Mouse (Mus musculus) forebrain, embryonic 12.5 days (tissue): ENCODE results near the gene Ubtd2. TPM values are rescaled to one million over a fixed set of nuclear protein-coding genes. Genes with fewer than 3 reads are reported as not detected.

Source experiments
- ATAC-seq: fragments of 200-750 bp; cut with Nextera tagmentation; 2 replicates; pipeline ENCODE4 v1.8.0; 2017; ENCODE audit warnings: moderate TSS enrichment; ENCODE audit not compliant: low FRiP score
- H3K27ac ChIP-seq: fragments of 300-500 bp; sonication (generic); 2 replicates; pipeline ENCODE4 v1.5.1; 2016; ENCODE audit warnings: mild to moderate bottlenecking
- H3K27me3 ChIP-seq: fragments of 300-500 bp; sonication (generic); 2 replicates; pipeline ENCODE4 v1.6.1; 2016; ENCODE audit warnings: mild to moderate bottlenecking
- H3K36me3 ChIP-seq: fragments of 300-500 bp; sonication (generic); replicated peaks from 2 replicates; pipeline ENCODE4 v1.6.1; 2016; ENCODE audit warnings: mild to moderate bottlenecking
- H3K4me1 ChIP-seq: fragments of 300-500 bp; sonication (generic); 2 replicates; pipeline ENCODE4 v1.6.1; 2016
- H3K4me2 ChIP-seq: fragments of 300-500 bp; sonication (generic); 2 replicates; pipeline ENCODE4 v1.6.1; 2016; ENCODE audit warnings: mild to moderate bottlenecking, moderate library complexity
- H3K4me3 ChIP-seq: fragments of 300-500 bp; sonication (generic); replicated peaks from 2 replicates; pipeline ENCODE4 v1.5.1; 2016; ENCODE audit warnings: mild to moderate bottlenecking
- H3K9ac ChIP-seq: fragments of 300-500 bp; sonication (generic); 2 replicates; pipeline ENCODE4 v1.6.1; 2016; ENCODE audit warnings: mild to moderate bottlenecking
- H3K9me3 ChIP-seq: fragments of 300-500 bp; sonication (generic); 2 replicates; pipeline ENCODE4 v1.6.1; 2016
- WGBS: fragments of 180-500 bp; shearing (Covaris S2); methylation state at CpG from one replicate; pipeline ENCODE4 v1.1.7; 2016; 5-methylcytosine and 5-hydroxymethylcytosine counted together
- polyA plus RNA-seq: library from polyadenylated mRNA; unstranded; fragments of >200 nt; fragmentation: Nextera tagmentation; extraction: Ambion mirVana; gene quantifications from 2 replicates; pipeline ENCODE4 v1.2.1, GENCODE M21; 2016

Ubtd2 gene
- polyA plus RNA-seq = 68.3 and 72.7 TPM in 2 replicates

DNA sequence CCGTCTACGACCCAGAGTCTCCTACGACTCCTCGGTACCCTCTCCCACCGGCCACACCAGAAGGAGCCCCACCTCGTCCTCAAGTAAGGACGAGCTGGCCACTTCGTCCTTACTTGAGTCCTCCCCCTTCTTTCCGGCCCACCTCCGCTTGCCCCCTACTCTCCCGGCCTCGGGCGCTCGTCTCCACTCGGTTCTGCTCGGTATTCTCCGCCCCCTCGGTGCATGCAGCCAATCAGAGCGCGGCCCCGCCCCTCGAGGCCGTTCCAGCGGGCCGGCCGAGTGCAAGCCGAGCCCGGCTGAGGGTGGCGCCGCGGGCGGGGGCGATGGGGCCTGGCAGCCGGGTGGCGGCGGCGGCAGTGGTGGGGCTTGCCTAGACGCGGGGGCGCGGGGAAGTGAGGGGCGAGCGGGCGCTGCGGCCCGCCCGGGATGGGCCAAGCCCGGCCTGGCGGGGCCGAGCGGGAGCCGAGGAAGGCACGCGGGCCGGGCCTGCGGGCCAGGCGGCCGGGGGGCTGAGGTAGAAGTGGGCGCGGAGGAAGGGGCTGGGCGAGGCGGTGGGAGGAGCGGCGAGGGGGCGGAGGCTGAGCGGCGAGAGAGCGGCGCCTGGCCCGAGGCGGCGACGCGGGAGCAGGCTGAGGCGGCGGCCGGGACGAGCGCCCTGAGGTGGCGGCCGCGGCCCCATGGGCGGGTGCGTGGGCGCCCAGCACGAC is at the start of gene Ubtd2:
Ubtd2 (plus strand) TSS at position 571 of the 707 bp plus-strand sequence.
- peak; percentile 98 for ATAC-seq
- Histone ChIP-seq H3K4me2 (peak within 1 kb of the TSS; percentile 92), H3K4me1 (peaks cover 20% of the 10 kb centered on the region), H3K9ac (peak within 1 kb of the TSS; percentile 88), H3K4me3 (peak within 1 kb of the TSS; percentile 79), H3K36me3 (no peaks in the 10 kb centered on the region), H3K27me3 (peaks cover 13% of the 10 kb centered on the region), H3K9me3 (no peaks in the 10 kb centered on the region), H3K27ac (peak within 1 kb of the TSS; percentile 98)
- under 1% methylated on average over 79 of the region's 86 CpGs for WGBS

DNA sequence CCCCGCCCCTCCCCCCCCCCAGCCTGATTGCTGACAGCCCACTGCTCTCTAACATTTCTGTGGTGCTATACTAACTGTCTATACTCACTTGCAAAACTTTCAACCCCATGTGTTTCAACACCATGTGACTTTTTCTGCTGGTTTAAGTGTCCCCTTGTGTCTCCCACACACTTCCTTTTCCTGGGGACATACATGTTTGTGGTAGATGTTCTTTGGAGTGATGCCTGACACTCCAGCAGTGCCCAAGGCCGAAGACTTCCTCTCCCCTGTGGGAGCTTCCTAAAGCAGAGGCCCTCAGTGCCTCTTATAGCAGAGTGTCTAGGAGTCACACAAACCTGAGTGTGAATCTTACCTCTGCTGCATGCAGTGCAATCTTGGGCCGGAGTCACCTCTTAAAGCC is 47.3 kb upstream of the Ubtd2 start:
- no peaks in the 10 kb centered on the region for H3K27me3 ChIP-seq
- peaks cover 75% of the 10 kb centered on the region for H3K36me3 ChIP-seq
- ATAC-seq = no peak
- no peak overlapping the region for H3K9ac ChIP-seq
- H3K4me3 ChIP-seq = no peak overlapping the region
- no peaks in the 10 kb centered on the region for H3K9me3 ChIP-seq
- H3K4me1 ChIP-seq = peaks cover 5% of the 10 kb centered on the region; the same call in 1 of the 2 replicates
- no peak overlapping the region for H3K27ac ChIP-seq
- 77% methylated on average over 3 of the region's 3 CpGs for WGBS
- H3K4me2 ChIP-seq = no peak overlapping the region

DNA sequence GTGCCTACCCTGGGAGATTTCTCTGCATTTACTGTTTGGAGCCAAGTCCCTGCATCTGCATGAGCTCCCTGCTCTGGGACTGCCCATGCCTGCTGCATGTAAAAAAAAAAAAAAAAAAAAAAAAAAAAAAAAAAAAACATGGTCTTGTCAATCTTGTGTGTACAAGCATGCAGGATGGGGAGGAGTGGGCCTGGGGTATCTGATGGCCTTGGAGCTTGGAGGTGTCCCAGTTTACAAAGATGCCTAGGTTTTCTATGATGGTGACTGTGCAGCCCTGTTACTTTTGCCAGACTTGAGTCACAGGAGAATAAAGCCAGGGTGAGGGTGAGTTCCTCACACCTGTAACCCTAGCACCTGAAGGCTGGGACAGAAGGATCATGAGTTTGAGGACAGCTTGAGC is 46.1 kb upstream of the Ubtd2 start:
- Histone ChIP-seq H3K4me3 (no peak overlapping the region), H3K27me3 (no peaks in the 10 kb centered on the region), H3K36me3 (peaks cover 81% of the 10 kb centered on the region), H3K4me2 (no peak overlapping the region), H3K9ac (no peak overlapping the region), H3K27ac (no peak overlapping the region), H3K4me1 (peaks cover 5% of the 10 kb centered on the region; the same call in 1 of the 2 replicates), H3K9me3 (no peaks in the 10 kb centered on the region)
- no peak for ATAC-seq

GRCm38 (mm10) chr11:32409823-32410562 is 45.2 kb upstream of the Ubtd2 start:
- ATAC-seq = no peak
- Histone ChIP-seq H3K4me2 (no peak overlapping the region), H3K27me3 (no peaks in the 10 kb centered on the region), H3K4me3 (no peak overlapping the region), H3K9me3 (no peaks in the 10 kb centered on the region), H3K9ac (no peak overlapping the region), H3K36me3 (peaks cover 83% of the 10 kb centered on the region), H3K27ac (no peak overlapping the region), H3K4me1 (peaks cover 4% of the 10 kb centered on the region; the same call in 1 of the 2 replicates)
- 91% methylated on average over 11 of the region's 11 CpGs for WGBS

- no peaks in the 10 kb centered on the region for H3K9me3 ChIP-seq
- H3K4me2 ChIP-seq = no peak overlapping the region
- peaks cover 88% of the 10 kb centered on the region for H3K36me3 ChIP-seq
- WGBS = 92% methylated on average over 5 of the region's 5 CpGs
- H3K4me3 ChIP-seq = no peak overlapping the region
- no peak overlapping the region for H3K27ac ChIP-seq
- ATAC-seq = no peak
- no peak overlapping the region for H3K9ac ChIP-seq
- H3K27me3 ChIP-seq = no peaks in the 10 kb centered on the region
- no peaks in the 10 kb centered on the region for H3K4me1 ChIP-seq
These were observed 35.2 kb upstream of the Ubtd2 start for GRCm38 (mm10) chr11:32420001-32420400.

GRCm38 (mm10) chr11:32423311-32423710 is 31.9 kb upstream of the Ubtd2 start:
- H3K27ac ChIP-seq = no peak overlapping the region
- no peak overlapping the region for H3K9ac ChIP-seq
- no peak overlapping the region for H3K4me2 ChIP-seq
- WGBS = 88% methylated on average over 12 of the region's 12 CpGs
- no peak for ATAC-seq
- H3K36me3 ChIP-seq = peaks cover 66% of the 10 kb centered on the region
- H3K4me3 ChIP-seq = no peak overlapping the region
- H3K9me3 ChIP-seq = no peaks in the 10 kb centered on the region
- no peaks in the 10 kb centered on the region for H3K4me1 ChIP-seq
- no peaks in the 10 kb centered on the region for H3K27me3 ChIP-seq

- 87% methylated on average over 4 of the region's 4 CpGs for WGBS
- Histone ChIP-seq H3K4me3 (no peak overlapping the region), H3K9ac (no peak overlapping the region), H3K27ac (no peak overlapping the region), H3K4me2 (no peak overlapping the region), H3K27me3 (no peaks in the 10 kb centered on the region), H3K9me3 (no peaks in the 10 kb centered on the region), H3K36me3 (peaks cover 58% of the 10 kb centered on the region), H3K4me1 (no peaks in the 10 kb centered on the region)
- no peak for ATAC-seq
These were observed 30.6 kb upstream of the Ubtd2 start for GRCm38 (mm10) chr11:32424600-32424999.

DNA sequence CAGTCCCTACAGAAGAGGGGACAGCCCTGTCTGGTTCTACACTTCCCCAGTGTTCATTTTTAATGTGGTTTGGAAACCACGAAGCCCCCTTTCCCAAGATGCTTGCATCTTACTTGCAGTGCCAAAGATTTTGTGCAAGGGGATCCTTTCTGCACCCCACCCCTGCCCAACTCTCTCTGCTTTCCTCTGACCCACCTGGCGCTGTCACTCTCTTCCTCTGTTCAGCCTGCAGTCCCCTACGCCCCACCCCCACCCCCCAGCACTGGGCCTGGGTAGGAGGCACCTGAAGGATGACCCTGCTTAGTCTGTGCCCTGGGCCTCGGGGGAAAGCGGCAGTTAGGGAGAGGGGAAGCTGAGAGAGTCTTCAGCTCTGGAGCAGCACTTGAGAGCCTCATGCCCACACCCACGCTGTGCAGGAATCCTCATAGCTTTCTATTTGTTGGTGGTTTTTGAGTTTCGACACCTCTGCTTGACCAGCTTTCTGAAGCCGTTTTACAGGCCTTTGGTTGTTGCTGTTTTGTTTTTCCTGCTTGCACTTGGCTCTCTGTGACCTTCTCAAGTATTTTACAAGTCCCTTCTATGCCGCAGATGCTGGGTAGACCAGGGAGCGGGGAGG is 30.0 kb upstream of the Ubtd2 start:
- 72% methylated on average over 10 of the region's 10 CpGs for WGBS
- H3K4me2 ChIP-seq = no peak overlapping the region

GRCm38 (mm10) chr11:32427537-32427936 is 27.6 kb upstream of the Ubtd2 start:
- Histone ChIP-seq H3K4me2 (no peak overlapping the region), H3K4me3 (no peak overlapping the region), H3K36me3 (peaks cover 32% of the 10 kb centered on the region), H3K9ac (no peak overlapping the region), H3K9me3 (no peaks in the 10 kb centered on the region), H3K27ac (no peak overlapping the region), H3K4me1 (no peaks in the 10 kb centered on the region), H3K27me3 (no peaks in the 10 kb centered on the region)
- ATAC-seq = no peak
- 89% methylated on average over 7 of the region's 7 CpGs for WGBS

More for the DNA sequence above, 30.0 kb upstream of the Ubtd2 start:
- H3K27ac ChIP-seq = no peak overlapping the region
- H3K4me1 ChIP-seq = no peaks in the 10 kb centered on the region
- H3K9ac ChIP-seq = no peak overlapping the region
- no peak for ATAC-seq
- H3K36me3 ChIP-seq = peaks cover 52% of the 10 kb centered on the region
- no peaks in the 10 kb centered on the region for H3K9me3 ChIP-seq
- H3K4me3 ChIP-seq = no peak overlapping the region
- H3K27me3 ChIP-seq = no peaks in the 10 kb centered on the region

DNA sequence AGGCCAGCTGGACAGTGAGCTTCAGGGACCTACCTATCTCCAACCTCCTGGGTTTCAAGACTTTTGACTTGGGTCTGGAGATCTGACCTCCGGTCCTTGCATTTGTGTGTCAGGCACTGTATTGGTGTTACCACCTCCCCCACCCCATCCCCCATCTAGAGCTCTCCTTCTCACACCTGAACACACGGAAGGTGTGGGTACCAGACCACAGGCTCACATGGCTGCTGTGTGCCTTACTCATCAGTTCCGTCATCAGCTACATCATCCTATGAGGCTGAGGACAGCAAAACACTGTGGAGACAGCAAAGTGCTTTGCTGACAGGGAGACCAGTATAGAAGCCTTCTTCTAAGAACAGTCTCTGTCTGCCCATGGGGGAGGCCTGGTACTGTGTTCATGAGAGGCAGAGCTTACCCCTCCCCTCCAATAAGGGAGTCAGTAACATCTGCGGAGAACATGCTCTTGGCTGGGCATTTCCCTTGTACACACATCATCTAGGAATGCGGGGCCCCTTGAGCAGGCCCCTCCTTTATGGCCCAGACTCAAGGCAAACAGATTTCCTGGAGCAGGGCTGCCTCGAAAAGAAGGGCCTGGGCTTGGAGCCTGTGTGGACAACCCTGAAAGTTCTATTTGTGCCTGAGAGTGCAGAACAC is 19.6 kb upstream of the Ubtd2 start:
- ATAC-seq = no peak
- WGBS = 77% methylated on average over 6 of the region's 6 CpGs
- Histone ChIP-seq H3K4me3 (no peak overlapping the region), H3K9me3 (no peaks in the 10 kb centered on the region), H3K9ac (no peak overlapping the region), H3K27me3 (no peaks in the 10 kb centered on the region), H3K4me2 (no peak overlapping the region), H3K4me1 (no peaks in the 10 kb centered on the region), H3K36me3 (no peaks in the 10 kb centered on the region), H3K27ac (no peak overlapping the region)

DNA sequence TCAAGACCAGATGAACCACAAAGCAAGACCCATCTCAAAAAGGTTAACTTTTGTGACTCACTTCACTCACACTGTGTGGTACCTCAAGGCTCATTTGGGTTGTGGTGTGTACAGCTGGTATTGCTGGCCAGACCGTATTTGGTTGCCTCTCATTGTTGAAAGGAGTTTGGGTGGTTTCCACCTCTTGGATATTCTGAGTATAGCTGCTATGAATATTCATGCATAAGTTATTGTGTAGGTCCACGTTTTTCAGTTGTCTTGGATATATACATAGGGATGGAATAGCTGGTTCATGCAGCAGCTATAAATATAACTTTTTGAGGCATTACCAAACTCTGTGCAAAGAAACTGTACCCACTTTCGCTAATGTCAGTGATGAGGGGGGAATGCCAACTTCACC is 12.6 kb upstream of the Ubtd2 start:
- Histone ChIP-seq H3K27me3 (peaks cover 9% of the 10 kb centered on the region; the same call in 1 of the 2 replicates), H3K9ac (no peak overlapping the region), H3K4me3 (no peak overlapping the region), H3K36me3 (no peaks in the 10 kb centered on the region), H3K4me1 (no peaks in the 10 kb centered on the region; the same call in 1 of the 2 replicates), H3K9me3 (no peaks in the 10 kb centered on the region), H3K27ac (no peak overlapping the region), H3K4me2 (no peak overlapping the region)
- ATAC-seq = no peak
- WGBS = 76% methylated on average over 3 of the region's 3 CpGs

GRCm38 (mm10) chr11:32444266-32444665 is 10.9 kb upstream of the Ubtd2 start:
- H3K9ac ChIP-seq = no peak overlapping the region
- no peaks in the 10 kb centered on the region; the same call in 1 of the 2 replicates for H3K4me1 ChIP-seq
- no peaks in the 10 kb centered on the region for H3K36me3 ChIP-seq
- no peak overlapping the region for H3K4me3 ChIP-seq
- ATAC-seq = no peak
- peaks cover 9% of the 10 kb centered on the region; the same call in 1 of the 2 replicates for H3K27me3 ChIP-seq
- H3K9me3 ChIP-seq = no peaks in the 10 kb centered on the region
- H3K4me2 ChIP-seq = no peak overlapping the region
- no peak overlapping the region for H3K27ac ChIP-seq
- 0% methylated on average over 1 of the region's 1 CpGs for WGBS
